Mouse (Mus musculus) embryonic facial prominence, embryonic 13.5 days (tissue): ENCODE data around the gene Rnf43. TPM values are rescaled to one million over a fixed set of nuclear protein-coding genes. Genes with fewer than 3 reads are reported as not detected.

Experiments
- ATAC-seq: fragments of 200-750 bp; cut with Nextera tagmentation; 2 replicates; pipeline ENCODE4 v1.8.0; 2017; ENCODE audit warnings: low read depth; ENCODE audit not compliant: insufficient number of reproducible peaks, insufficient read depth, low FRiP score, low TSS enrichment
- H3K27ac ChIP-seq: fragments of 300-500 bp; sonication (generic); 2 replicates; pipeline ENCODE4 v1.5.1; 2015; ENCODE audit warnings: moderate library complexity, mild to moderate bottlenecking, inconsistent platforms
- H3K27me3 ChIP-seq: fragments of 300-500 bp; sonication (generic); 2 replicates; pipeline ENCODE4 v1.6.1; 2015; ENCODE audit warnings: mild to moderate bottlenecking, inconsistent platforms
- H3K36me3 ChIP-seq: fragments of 300-500 bp; sonication (generic); 2 replicates; pipeline ENCODE4 v1.6.1; 2015; ENCODE audit warnings: mild to moderate bottlenecking, inconsistent platforms
- H3K4me1 ChIP-seq: fragments of 300-500 bp; sonication (generic); 2 replicates; pipeline ENCODE4 v1.6.1; 2015; ENCODE audit warnings: inconsistent platforms
- H3K4me2 ChIP-seq: fragments of 300-500 bp; sonication (generic); 2 replicates; pipeline ENCODE4 v1.6.1; 2015; ENCODE audit warnings: moderate library complexity, mild to moderate bottlenecking, inconsistent platforms
- H3K4me3 ChIP-seq: fragments of 300-500 bp; sonication (generic); 2 replicates; pipeline ENCODE4 v1.5.1; 2015; ENCODE audit warnings: mild to moderate bottlenecking, inconsistent platforms
- H3K9ac ChIP-seq: fragments of 300-500 bp; sonication (generic); 2 replicates; pipeline ENCODE4 v1.6.1; 2015; ENCODE audit warnings: mild to moderate bottlenecking, inconsistent platforms
- H3K9me3 ChIP-seq: fragments of 300-500 bp; sonication (generic); 2 replicates; pipeline ENCODE4 v1.6.1; 2016; ENCODE audit warnings: inconsistent platforms
- WGBS: fragments of 180-500 bp; shearing (Covaris S2); methylation state at CpG from one replicate; pipeline ENCODE4 v1.1.7; 2015; ENCODE audit warnings: mixed read lengths; 5-methylcytosine and 5-hydroxymethylcytosine counted together
- polyA plus RNA-seq: library from polyadenylated mRNA; unstranded; fragments of >200 nt; fragmentation: Nextera tagmentation; extraction: Ambion mirVana; gene quantifications from 2 replicates; pipeline ENCODE4 v1.2.1, GENCODE M21; 2015

Gene Rnf43
- polyA plus RNA-seq, 1 experiment from 2014 or later, result 7.1 TPM

GRCm38 (mm10) chr11:87729593-87730185, 67.2 kb downstream of the Rnf43 start:
- ATAC-seq, result no peak
- no peaks in the 10 kb centered on the region for H3K9me3 ChIP-seq
- H3K4me2 ChIP-seq, result no peak overlapping the region
- H3K9ac ChIP-seq, result peak overlapping the region; percentile 41; the same call in 1 of the 2 replicates
- H3K27ac ChIP-seq, result no peak overlapping the region
- peaks cover 33% of the 10 kb centered on the region for H3K4me1 ChIP-seq
- H3K27me3 ChIP-seq, result no peaks in the 10 kb centered on the region
- WGBS, result 81% methylated on average over 13 of the region's 13 CpGs
- no peak overlapping the region for H3K4me3 ChIP-seq
- no peaks in the 10 kb centered on the region for H3K36me3 ChIP-seq

- H3K4me3 ChIP-seq, result no peak overlapping the region
- H3K36me3 ChIP-seq, result no peaks in the 10 kb centered on the region
- 74% methylated on average over 10 of the region's 10 CpGs for WGBS
- H3K4me1 ChIP-seq, result peaks cover 22% of the 10 kb centered on the region
- H3K4me2 ChIP-seq, result no peak overlapping the region
- ATAC-seq, result no peak
- no peak overlapping the region for H3K27ac ChIP-seq
- H3K27me3 ChIP-seq, result no peaks in the 10 kb centered on the region
- H3K9me3 ChIP-seq, result no peaks in the 10 kb centered on the region
- no peak overlapping the region for H3K9ac ChIP-seq
These were observed 68.3 kb downstream of the Rnf43 start for GRCm38 (mm10) chr11:87730652-87731310.

GRCm38 (mm10) chr11:87734346-87734745, 71.8 kb downstream of the Rnf43 start:
- H3K4me3 ChIP-seq, result no peak overlapping the region
- peak overlapping the region; percentile 38; the same call in 1 of the 2 replicates for H3K4me2 ChIP-seq
- no peaks in the 10 kb centered on the region for H3K9me3 ChIP-seq
- no peak for ATAC-seq
- 52% methylated on average over 5 of the region's 5 CpGs for WGBS
- H3K4me1 ChIP-seq, result peaks cover 14% of the 10 kb centered on the region
- H3K36me3 ChIP-seq, result peaks cover 2% of the 10 kb centered on the region
- H3K27ac ChIP-seq, result no peak overlapping the region
- peak overlapping the region; percentile 58 for H3K9ac ChIP-seq
- H3K27me3 ChIP-seq, result no peaks in the 10 kb centered on the region

- WGBS, result 83% methylated on average over 6 of the region's 6 CpGs
- Histone ChIP-seq H3K9me3 (no peaks in the 10 kb centered on the region), H3K4me1 (peaks cover 14% of the 10 kb centered on the region), H3K9ac (no peak overlapping the region), H3K4me2 (peak overlapping the region; percentile 92; the same call in 1 of the 2 replicates), H3K4me3 (no peak overlapping the region), H3K27me3 (no peaks in the 10 kb centered on the region), H3K36me3 (peaks cover 15% of the 10 kb centered on the region), H3K27ac (peak overlapping the region; percentile 94; the same call in 1 of the 2 replicates)
- ATAC-seq, result no peak
These were observed 73.2 kb downstream of the Rnf43 start for GRCm38 (mm10) chr11:87735691-87736090.

- peak; percentile 85 for ATAC-seq
- Histone ChIP-seq H3K4me2 (peak overlapping the region; percentile 92), H3K4me1 (peaks cover 14% of the 10 kb centered on the region), H3K27me3 (no peaks in the 10 kb centered on the region), H3K36me3 (peaks cover 24% of the 10 kb centered on the region), H3K9ac (peak overlapping the region; percentile 68), H3K4me3 (peak overlapping the region; percentile 88), H3K9me3 (no peaks in the 10 kb centered on the region), H3K27ac (peak overlapping the region; percentile 94)
- under 1% methylated on average over 31 of the region's 31 CpGs for WGBS
These were observed 74.2 kb downstream of the Rnf43 start for GRCm38 (mm10) chr11:87736647-87737134.

GRCm38 (mm10) chr11:87737175-87737740, 74.7 kb downstream of the Rnf43 start, which contains the start of gene Supt4a:
TSS of gene Supt4a (plus strand) at chr11:87737552.
- H3K4me3 ChIP-seq, result peak within 1 kb of the TSS; percentile 88

GRCm38 (mm10) chr11:87743691-87744090, 81.2 kb downstream of the Rnf43 start:
- no peak overlapping the region for H3K4me2 ChIP-seq
- 90% methylated on average over 3 of the region's 3 CpGs for WGBS
- H3K27ac ChIP-seq, result no peak overlapping the region
- no peaks in the 10 kb centered on the region for H3K9me3 ChIP-seq
- H3K4me3 ChIP-seq, result no peak overlapping the region
- no peak overlapping the region for H3K9ac ChIP-seq
- H3K36me3 ChIP-seq, result peaks cover 61% of the 10 kb centered on the region
- 0 out of 2 replicates have a peak, but pooled peaks cover 2% of the 10 kb centered on the region for H3K4me1 ChIP-seq
- H3K27me3 ChIP-seq, result no peaks in the 10 kb centered on the region
- no peak for ATAC-seq

More at GRCm38 (mm10) chr11:87737175-87737740, 74.7 kb downstream of the Rnf43 start, which contains the start of gene Supt4a:
- no peaks in the 10 kb centered on the region for H3K27me3 ChIP-seq
- peak within 1 kb of the TSS; percentile 92 for H3K4me2 ChIP-seq
- H3K36me3 ChIP-seq, result peaks cover 29% of the 10 kb centered on the region
- no peaks in the 10 kb centered on the region for H3K9me3 ChIP-seq
- H3K9ac ChIP-seq, result peak within 1 kb of the TSS; percentile 93
- H3K4me1 ChIP-seq, result peaks cover 14% of the 10 kb centered on the region
- WGBS, result under 1% methylated on average over 56 of the region's 57 CpGs
- H3K27ac ChIP-seq, result peak within 1 kb of the TSS; percentile 94
- ATAC-seq, result peak; percentile 85

GRCm38 (mm10) chr11:87744964-87745363, 82.4 kb downstream of the Rnf43 start:
- peaks cover 53% of the 10 kb centered on the region for H3K36me3 ChIP-seq
- no peak overlapping the region for H3K4me3 ChIP-seq
- no peaks in the 10 kb centered on the region for H3K27me3 ChIP-seq
- 0 out of 2 replicates have a peak, but pooled peaks cover 5% of the 10 kb centered on the region for H3K4me1 ChIP-seq
- no peak overlapping the region for H3K27ac ChIP-seq
- H3K4me2 ChIP-seq, result no peak overlapping the region
- no peak for ATAC-seq
- H3K9me3 ChIP-seq, result no peaks in the 10 kb centered on the region
- 83% methylated on average over 4 of the region's 4 CpGs for WGBS
- no peak overlapping the region for H3K9ac ChIP-seq

GRCm38 (mm10) chr11:87745632-87746555, 83.4 kb downstream of the Rnf43 start:
- no peak overlapping the region for H3K4me2 ChIP-seq
- no peak for ATAC-seq
- 0 out of 2 replicates have a peak, but pooled peaks cover 5% of the 10 kb centered on the region for H3K4me1 ChIP-seq
- H3K27ac ChIP-seq, result no peak overlapping the region
- H3K36me3 ChIP-seq, result peaks cover 44% of the 10 kb centered on the region
- no peaks in the 10 kb centered on the region for H3K9me3 ChIP-seq
- no peak overlapping the region for H3K9ac ChIP-seq
- H3K4me3 ChIP-seq, result no peak overlapping the region
- 82% methylated on average over 9 of the region's 9 CpGs for WGBS
- no peaks in the 10 kb centered on the region for H3K27me3 ChIP-seq

GRCm38 (mm10) chr11:87747312-87747711, 84.8 kb downstream of the Rnf43 start:
- Histone ChIP-seq H3K27me3 (no peaks in the 10 kb centered on the region), H3K27ac (no peak overlapping the region), H3K9ac (no peak overlapping the region), H3K4me2 (no peak overlapping the region), H3K4me1 (0 out of 2 replicates have a peak, but pooled peaks cover 5% of the 10 kb centered on the region), H3K9me3 (no peaks in the 10 kb centered on the region), H3K4me3 (no peak overlapping the region), H3K36me3 (peaks cover 31% of the 10 kb centered on the region)
- WGBS, result 91% methylated on average over 4 of the region's 5 CpGs
- ATAC-seq, result no peak

GRCm38 (mm10) chr11:87747716-87748115, 85.2 kb downstream of the Rnf43 start:
- no peak for ATAC-seq
- no peak overlapping the region for H3K4me3 ChIP-seq
- H3K27me3 ChIP-seq, result no peaks in the 10 kb centered on the region
- WGBS, result 91% methylated on average over 7 of the region's 7 CpGs
- H3K36me3 ChIP-seq, result peaks cover 27% of the 10 kb centered on the region
- no peak overlapping the region for H3K4me2 ChIP-seq
- H3K9ac ChIP-seq, result no peak overlapping the region
- 0 out of 2 replicates have a peak, but pooled peaks cover 5% of the 10 kb centered on the region for H3K4me1 ChIP-seq
- no peak overlapping the region for H3K27ac ChIP-seq
- H3K9me3 ChIP-seq, result no peaks in the 10 kb centered on the region
